Mouse (Mus musculus) retina, postnatal 1 day (tissue): ENCODE measurements around the gene Nom1.

ENCODE experiments used
- DNase-seq: peaks from one replicate; pipeline ENCODE4 v3.0.0-alpha.2; 2012

Nom1 gene

DNA sequence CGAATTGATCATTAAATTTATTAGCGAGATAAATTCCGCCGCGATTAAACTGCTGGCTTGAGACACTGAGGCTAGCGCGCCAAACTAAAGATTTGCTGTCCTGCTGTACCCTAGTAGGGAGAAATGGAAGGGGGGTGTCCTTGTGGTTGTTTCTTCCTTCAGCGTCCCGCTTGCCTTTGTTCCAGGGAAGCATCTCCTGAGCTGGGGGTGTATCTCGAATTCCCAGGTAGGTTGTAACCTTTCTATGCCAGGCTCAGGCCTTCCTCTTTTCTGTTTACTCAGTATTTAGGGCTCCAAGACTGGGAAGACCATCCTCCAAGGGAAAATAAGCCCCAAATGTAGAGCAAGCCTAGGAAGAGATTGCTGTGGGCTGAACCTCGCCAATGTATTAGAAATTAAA, 36.9 kb downstream of the Nom1 start:
- no peak for DNase-seq

DNA sequence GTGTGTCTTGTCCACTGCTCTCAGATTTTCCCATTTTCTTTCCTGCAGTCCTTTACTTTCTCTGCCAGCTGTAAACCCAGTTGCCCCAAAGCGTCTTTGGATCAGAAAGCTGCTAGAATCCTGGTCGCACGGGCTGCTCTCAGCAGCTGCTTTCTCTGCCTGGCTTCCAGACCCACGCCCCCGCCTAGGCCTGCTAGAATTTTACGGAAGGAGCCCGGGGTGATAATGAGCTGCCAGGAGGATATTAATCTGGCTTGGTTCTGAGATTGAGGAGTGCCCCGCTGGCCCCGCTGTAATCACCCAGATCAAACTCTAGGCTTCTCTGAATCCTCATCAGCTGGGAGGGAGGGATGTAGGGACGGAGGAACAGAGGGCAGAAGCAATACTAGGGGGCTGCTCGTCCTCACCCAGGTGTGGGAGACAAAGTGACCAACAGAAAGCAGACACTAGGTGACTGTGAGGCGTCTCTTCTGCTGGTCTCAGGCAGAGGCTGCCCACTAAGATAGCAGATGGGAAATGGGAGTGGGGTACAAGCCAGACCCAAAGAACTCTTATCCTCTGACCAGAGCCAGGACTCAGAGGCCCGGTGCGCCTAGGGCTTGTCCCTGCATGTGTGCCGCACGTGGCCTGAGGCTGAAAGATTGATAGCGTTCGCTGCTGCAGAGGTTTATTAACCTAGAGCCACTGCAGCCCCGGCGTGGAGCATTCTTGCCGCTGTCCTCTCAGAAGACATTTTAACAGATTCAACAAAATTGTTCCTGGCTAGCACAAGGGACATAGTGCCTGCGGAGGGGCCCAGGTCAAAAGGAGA, 37.6 kb downstream of the Nom1 start:
- DNase-seq: peak; percentile 61

DNA sequence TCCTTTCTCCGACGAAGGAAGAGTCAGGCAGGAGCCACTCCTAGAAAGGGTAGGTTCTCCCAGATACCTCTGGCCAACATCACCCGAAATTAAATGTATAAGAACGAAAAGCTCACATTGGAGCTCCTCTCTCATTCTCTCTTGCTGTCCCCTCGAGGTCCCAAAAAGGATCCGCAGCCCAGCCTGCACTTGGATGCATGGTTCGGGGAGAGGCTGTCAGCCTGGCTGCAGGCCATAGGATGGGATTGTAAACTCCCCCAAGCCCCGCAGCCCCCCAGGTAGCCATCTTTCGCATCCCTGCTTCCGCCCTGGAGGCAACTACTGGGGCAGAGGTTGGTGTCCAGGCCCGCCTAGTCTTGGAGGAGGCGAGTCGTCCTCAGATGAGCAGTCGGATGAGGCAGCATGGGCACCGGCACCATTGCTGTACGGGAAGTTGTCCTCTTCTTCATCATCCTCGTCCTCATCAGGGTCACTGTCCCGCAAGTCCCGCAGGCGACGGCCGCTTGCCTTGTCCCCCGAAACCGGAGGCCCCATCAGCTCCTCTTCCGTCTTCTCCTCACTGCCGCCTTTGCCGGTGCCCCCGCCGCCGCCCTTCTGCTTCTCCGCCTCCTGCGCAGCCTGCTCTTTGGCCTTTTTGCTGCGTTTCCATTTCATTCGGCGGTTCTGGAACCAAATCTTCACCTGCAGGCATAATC, 39.2 kb downstream of the Nom1 start:
- no peak for DNase-seq

DNA sequence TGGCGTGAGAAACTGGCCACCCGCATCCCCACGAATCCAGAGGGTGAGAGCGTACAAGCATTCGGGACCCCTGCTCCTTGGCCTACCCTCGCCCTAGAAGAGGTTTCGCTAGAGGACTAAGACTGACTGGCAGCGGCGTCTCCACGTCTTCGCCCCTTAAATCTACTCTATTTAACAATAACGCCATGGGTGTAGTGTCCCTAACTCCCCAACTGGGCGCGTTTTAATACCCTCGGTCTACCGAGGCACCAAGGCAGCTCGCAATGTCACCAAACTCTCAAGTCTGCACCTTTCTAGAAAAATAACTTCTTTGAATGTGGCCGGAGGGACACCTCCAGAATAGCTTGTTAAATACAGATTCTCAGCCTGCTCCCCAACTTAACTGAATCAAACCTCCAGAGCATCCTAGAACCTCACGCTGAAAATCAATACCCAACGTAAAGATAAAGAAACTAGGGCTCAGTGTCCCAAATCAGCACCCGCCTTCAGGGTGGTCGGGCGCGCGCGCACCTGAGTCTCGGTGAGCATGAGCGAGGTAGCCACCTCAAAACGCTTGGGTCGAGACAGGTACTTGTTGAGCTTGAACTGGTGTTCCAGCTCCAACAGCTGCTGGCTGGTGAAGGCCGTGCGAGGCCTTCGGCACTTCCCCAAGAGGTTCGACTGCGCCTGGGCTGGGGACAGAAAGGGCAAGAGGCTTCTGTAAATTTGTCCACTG, 39.9 kb downstream of the Nom1 start:
- DNase-seq: no peak

DNA sequence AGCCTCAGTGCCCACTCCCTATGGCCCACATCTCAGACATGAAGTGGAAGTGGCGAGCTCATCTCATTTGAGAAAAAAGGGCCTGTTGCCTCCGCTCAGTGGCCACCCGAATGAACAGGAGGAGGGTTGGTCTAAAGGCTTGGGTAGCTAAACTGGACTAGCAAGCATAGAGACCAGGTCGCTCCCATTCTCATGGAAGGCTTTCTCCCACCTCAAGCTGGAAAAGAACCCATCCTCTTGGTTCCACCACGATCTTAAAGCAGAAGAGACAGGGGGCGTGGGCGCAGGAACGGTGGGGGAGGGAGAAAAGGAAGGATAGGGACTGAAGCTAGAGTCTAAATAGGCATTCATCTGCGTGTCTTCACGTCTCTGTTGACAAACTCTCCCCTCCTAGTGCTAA, 40.6 kb downstream of the Nom1 start:
- DNase-seq: no peak

DNA sequence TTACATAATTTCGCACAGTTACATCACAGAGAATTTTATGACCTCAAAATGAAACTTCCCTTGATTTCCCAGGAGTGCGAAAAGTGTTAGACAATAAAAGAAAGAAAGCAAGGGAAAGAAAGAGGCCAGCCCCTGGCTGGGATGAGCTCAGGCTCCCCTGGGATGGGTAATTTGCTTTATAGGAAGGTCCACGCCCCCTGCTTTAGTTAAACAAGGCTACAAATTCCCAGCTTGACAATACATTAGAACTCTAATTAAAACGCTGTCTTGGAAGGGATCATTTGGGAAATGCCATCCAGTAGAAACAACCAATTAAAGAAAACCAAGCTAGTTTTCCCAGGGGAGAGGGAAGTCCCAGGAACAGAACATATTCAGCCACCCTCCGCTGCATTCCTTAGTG, 41.1 kb downstream of the Nom1 start:
- DNase-seq: no peak

DNA sequence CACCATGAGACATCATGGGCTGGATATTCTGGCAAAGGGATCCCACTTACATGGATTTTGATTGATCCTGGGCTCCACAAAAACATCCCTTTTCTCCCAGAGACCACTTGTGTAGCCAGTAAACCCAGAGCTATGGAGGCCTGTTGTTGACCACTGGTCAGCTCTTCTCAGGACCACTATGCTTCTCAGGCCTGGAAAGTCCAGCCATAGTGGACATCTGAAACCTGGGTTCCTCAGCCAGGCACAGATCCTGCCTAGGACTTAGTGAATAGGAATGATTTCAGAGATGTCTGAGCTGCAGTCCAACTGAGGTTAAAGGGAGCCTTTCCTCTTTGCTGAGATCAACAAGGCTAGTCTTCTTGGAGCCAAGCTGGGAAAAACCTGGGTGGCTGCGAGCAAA, 41.6 kb downstream of the Nom1 start:
- no peak for DNase-seq

DNA sequence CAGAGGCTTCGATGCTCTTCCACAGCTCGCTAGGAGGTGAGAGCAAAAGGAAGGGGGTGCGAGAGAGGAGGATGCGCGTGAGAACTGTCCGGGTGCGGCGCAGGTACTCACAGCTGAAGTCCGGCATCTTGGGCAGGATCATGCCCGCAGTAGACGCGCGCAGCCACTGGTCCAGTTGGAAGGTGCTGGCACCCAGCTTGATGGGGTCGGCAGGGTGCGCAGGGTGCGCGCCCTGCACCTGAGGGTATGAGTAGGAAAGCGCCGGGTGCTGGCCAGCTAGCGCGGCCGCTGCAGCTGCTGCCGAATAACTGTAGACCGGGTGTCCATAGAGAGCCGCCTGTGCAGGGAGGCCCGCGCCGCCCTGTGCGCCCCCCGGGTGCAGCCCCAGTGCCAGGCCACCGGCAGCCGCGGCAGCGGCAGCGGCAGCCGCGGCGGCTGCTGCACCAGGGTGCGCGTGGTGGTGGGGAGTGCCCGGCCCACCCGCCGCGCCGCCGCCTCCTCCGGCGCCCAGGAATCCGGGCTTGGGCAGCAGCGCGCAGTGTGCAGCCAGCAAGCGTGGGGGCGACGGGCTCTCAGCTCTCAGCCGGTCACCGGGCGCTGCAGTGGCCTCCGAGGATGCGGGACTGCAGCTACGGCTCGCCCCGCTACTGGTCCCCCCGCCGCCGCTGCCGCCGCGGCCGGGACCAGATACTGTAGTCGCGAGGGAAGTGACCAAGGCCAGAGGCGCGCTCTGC, 43.2 kb downstream of the Nom1 start:
- no peak for DNase-seq

DNA sequence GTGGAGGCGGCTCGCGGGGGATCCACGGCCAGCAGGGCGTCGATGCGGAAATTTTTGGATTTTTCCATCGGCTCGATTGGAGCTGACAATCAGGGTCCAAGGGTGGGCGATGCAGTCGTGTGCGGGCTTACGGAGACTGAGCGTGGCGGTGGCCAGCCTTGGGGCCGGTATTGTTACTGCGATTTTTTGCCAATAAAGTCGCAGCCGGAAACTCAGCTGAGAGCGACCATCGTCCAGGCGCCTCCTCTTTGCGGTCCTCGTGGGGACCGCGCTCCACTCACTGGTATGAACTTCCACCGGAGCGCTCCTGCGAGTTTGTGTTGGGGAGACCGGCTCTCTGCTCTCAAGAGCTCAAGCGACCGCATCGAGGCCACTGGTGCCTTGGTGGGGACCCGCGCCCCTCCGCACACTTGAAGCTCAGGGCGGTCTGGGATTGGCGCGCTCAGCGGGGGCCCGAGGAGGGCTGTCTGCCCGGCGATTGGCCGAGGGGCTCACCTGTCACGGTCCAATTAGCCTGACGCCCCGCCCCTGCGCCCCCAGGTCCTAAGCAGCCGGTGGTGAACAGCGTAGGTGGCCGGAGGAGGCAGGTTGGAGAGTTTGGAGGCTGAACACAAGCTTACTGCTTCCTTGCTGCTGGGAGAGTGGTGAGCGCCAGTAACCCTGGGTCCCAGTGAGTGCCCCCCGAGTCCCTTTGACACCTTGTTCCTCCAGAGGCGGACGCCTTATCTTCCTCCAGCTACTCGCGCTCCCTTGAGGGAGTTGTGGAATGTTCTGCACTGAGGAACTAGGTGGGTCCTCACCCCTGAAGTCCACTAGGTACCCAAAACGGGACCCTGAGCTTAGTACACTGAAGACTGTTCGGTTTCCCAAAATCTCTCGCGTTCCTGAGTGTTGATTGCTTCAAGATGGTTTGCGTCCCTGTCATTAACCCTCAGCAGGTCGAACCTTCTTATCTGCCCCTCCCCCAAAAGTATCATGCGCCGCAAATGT, 44.0 kb downstream of the Nom1 start, which contains the start of gene Mnx1:
Gene Mnx1 (minus strand): TSS at position 263 of the 990 bp plus-strand sequence.
- DNase-seq: peak; percentile 59

DNA sequence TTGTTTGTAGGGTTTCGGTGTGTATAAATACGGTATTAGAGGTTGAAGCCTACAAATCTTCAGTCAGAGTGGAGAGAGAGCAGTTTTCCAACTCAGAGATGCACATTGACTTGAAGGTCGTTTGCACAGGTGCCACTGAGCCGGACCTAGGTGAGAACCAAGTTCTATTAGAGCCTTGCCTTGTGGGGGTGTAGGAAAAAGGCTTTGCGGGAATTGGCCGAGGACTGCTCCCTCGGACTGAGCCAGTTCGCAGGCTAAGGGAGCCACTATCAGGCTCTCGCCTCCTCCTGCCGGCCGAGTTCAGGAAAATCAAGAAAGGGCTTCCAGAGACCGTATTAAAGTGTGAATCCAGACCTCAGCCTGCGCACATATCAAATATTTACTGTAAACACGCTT, 44.7 kb downstream of the Nom1 start:
- peak; percentile 69 for DNase-seq

DNA sequence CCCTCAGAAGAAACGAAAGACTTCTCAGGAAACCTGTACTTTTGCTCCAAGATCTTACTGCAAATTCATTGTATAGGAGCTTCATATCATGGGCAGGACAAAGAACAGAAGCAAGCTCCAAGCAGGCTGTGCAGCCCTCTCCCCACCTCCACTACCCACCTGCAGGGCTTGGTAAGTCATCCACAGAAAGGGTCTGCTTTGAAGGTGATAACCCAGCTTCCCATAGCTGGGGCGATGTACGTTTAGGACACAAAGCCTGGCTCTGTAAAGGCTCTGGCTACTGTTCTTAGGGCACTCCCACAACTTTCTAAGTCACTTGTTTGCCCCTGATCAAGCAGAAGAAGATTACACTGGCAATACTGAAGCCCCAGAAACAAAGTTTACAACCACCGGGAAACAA, 49.3 kb downstream of the Nom1 start:
- no peak for DNase-seq

DNA sequence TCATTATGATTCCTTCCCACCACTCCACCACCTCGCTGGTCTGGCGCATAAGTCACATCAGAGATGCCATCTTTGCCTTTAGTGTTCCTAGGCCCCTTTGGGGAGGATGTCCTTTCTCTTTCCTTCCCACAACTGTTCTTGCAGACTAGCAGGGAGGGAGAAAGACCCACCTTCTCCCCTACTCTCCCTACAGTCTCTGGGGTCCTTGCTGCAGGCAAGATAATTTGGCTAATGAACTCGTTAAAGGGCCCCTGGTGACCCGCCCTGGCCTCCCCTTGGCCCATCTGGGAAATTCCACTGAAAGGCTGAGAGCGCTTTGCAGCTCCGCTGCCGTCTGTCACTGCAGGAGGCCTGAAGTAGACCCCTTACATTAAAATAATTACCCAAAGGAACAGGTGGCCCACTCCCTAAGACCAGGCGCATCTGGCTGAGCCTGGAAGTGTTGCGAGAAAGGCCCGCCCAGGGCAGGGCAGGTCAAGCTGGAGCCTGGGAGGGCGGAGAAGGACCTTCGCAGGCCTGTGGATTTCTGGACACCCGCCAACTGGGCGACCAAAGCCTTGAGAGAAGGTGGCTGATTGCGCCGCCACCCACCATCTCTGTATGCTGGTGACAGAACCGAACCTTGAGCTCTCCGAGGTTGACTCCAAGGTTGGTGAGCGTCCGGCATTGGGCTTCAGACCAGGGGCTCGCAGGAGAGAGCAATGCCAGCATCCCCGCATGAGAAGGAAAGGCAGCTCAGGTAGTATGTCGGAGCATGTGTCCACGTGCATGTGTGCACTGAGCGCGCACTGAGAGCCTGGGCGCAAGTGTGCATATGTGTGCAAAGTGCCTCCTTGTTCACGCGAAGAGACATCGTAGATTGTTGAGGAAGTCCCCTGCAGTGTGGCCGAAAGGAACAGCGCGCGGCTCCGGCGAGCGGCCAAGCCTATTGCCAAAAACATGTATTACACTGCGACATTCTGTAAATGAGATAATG, 50.8 kb downstream of the Nom1 start:
- peak; percentile 54 for DNase-seq

DNA sequence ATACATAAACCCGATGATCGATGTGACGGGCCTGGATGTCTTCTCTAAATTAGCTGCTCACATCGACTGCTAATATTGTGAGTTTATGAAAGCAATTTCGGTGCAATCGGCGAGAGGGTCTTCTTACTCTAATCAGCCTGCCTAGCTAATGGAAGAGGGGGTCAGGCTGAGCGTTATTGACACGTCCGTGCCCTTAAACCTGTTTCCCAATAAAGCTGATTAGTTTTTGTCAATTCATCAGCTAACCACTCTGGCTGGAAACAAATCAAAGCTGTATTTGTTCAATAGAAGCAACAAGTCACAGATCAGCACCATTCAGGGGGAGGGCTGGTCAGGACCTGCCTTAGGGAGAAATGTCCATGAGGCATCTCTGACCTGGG, 51.5 kb downstream of the Nom1 start:
- DNase-seq: no peak

DNA sequence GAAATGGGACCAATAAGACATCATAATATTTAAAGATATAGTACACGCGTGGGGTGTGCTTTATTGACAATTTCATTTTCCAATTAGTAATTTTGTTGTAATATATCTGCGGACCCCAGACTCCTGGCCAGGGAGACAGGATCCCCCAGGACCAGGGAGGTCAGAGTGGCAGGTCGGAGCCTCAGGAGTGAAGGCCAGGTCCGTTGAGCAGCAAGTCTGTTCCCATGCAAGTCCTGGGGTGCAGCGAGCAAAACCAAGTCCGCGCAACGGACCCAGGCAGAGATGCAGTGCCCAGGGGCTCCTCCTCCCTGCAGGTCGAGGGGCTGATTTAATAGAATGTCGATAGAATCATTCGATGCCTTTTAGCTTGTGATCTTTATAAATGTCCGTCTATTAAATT, 52.9 kb downstream of the Nom1 start:
- DNase-seq: no peak

DNA sequence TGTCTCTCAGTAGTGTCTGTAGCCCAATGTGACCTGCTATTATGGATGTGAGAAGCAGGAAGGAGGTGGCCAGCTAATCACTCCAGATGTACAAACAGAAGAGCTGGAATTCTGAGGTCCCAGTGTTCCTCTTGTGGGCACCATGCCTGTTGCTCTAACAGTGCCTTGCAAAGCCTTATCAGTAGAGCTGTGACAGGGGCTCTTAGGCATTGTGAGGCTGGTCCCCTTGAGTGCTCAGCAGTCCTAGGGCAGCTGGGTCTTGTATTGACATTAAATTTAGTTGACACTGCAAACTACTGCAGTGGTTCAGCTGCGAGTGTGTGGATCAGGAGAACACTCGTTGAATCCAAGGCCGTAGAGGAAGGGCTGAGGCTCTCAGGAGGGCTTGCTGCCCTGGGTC, 72.5 kb downstream of the Nom1 start:
- DNase-seq: no peak
